Mouse (Mus musculus) stomach, postnatal 0 days (tissue): ENCODE measurements at regions not wholly inside any gene's neighbourhood (a gene's known extent, or its start where the extent isn't known, plus 50 kb on each side); places are given as distances from the start of the nearest gene placed in this dataset.

Experiments
- CTCF ChIP-seq: IDR thresholded peaks from 2 replicates; pipeline ENCODE4 v1.5.1; 2016; ENCODE audit warnings: antibody characterized with exemption, low read depth, mild to moderate bottlenecking, moderate library complexity
- EP300 ChIP-seq: optimal IDR thresholded peaks from 2 replicates; pipeline ENCODE3; 2016; ENCODE audit warnings: antibody characterized with exemption

- no peak for TF ChIP-seq CTCF
- TF ChIP-seq EP300, result no peak
Observed at GRCm38 (mm10) chr1:64381264-64381663, 151.2 kb upstream of the Creb1 start.
